Mouse (Mus musculus): ENCODE data around the gene Hmga2.

Hmga2 gene

DNA sequence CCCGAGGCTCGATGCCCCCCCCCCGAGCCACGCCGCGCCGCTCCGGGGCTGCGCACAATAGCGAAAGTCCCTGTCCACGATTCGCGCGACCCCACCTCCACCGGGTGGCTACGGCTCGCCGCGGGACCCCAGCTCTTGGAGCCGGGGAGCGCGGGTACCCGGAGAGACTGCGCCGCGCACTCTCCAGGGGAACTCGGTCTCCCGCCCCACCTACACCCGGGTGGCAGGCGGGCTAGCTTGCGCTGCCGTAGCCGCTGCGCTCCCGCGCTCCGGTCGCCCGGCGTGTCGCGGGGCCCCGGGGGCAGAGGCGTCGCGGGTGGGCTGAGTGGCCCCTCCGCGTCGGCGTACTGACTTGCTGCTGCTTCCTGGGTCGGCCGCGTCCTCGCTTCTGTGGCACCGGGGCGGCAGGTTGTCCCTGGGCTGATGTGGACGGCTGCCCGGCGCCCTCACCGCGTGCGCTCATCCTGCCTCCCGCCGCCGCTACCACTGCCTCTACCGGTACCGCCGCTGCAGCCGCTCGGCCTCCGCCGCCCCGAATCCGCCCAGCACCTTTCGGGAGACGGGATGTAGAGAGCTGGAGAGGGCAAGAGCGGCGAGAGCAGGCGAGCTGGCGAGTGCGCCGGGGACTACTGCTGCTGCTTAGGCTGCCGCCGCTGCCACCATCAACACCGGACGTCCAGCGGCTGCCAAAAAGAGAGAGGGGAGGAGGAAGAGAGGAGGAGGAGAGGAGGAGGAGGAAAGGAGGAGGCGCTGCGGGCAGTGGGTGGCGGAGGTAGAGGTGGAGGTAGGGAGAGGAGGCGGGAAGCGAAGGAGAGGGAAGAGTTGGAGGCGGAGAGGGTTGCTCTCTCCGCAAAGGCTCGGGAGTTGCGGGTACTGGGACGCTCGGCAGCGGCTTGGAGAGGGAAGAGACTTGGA is at the start of gene Hmga2:
Hmga2 (minus strand) TSS at position 869 of the 915 bp plus-strand sequence.
- peak; percentile 84 for DNase-seq (ENCODE audit: low read depth, low spot score)

DNA sequence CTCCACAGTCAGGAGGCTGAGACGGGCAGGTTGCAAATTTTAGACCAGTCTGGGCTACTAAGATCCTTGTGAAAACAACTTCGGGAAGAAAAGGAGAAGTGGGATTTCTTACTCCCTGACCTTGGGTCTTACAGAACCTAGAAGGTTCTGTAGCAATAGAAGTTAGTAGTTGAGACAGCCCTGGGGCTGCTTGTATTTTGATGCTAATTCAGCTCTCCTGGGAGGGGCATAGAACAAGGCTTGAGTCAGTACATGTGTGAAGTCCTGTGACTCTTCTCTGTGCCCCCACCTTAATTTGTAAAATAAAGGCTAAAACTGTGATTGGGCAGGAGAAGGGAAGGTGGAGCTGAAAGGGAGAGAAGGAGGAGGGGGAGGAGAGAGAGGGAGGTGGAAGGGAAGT is 46.7 kb upstream of the Hmga2 start:
- peak; percentile 99 for DNase-seq (ENCODE audit: low read depth, low spot score)

- DNase-seq (ENCODE audit: low read depth, low spot score) = peak; percentile 94
Observed at GRCm38 (mm10) chr10:120521912-120522575, 45.8 kb upstream of the Hmga2 start.

- no peak for DNase-seq (ENCODE audit: low read depth, low spot score)
Observed at GRCm38 (mm10) chr10:120516311-120516710, 40.0 kb upstream of the Hmga2 start.

GRCm38 (mm10) chr10:120513721-120514120 is 37.5 kb upstream of the Hmga2 start:
- DNase-seq (ENCODE audit: low read depth, low spot score) = no peak

- no peak for DNase-seq (ENCODE audit: low read depth, low spot score)
Observed at GRCm38 (mm10) chr10:120512946-120513345, 36.7 kb upstream of the Hmga2 start.

GRCm38 (mm10) chr10:120512121-120512520 is 35.9 kb upstream of the Hmga2 start:
- no peak for DNase-seq (ENCODE audit: low read depth, low spot score)

GRCm38 (mm10) chr10:120503959-120504358 is 27.7 kb upstream of the Hmga2 start:
- no peak for DNase-seq (ENCODE audit: low read depth, low spot score)

DNA sequence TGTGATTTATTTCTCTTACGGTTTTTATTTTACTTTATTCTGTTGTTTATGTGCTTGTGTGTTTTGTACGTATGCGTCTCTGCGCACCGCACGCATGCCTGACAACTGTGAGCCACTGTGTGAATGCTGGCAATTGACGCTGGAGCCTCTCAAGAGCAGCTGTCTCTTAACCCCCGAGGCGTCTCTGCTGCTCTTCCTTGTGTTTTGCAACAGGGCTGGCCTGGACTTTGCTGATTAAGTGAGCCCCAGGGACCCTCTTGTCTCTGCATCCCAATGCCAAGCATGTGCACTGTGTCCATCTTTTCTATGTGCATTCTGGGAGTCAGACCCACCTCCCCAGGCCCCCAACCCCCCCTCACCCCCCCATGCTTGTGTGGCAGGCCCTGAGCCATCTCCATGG is 24.5 kb upstream of the Hmga2 start:
- DNase-seq (ENCODE audit: low read depth, low spot score) = no peak

GRCm38 (mm10) chr10:120498086-120498485 is 21.8 kb upstream of the Hmga2 start:
- peak; percentile 22 for DNase-seq (ENCODE audit: low read depth, low spot score)

DNA sequence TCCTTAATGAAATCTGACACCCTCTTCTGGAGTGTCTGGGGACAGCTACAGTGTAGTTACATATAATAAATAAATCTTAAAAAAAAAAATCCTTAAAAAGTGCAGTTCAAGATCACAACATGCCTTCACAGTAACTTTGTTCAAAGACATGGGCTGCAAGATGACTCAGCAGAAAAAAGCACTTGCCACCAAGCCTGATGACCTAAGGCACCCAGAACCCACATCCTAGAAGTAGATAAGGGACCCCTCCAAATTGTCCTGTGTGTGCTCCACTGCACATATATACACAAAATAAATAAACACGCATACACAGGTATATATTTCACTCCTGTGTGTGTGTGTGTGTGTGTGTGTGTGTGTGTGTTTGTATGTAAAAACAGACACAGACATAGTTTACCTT is 18.4 kb upstream of the Hmga2 start:
- DNase-seq (ENCODE audit: low read depth, low spot score) = no peak

- DNase-seq (ENCODE audit: low read depth, low spot score) = no peak
Observed at GRCm38 (mm10) chr10:120491477-120491876, 15.2 kb upstream of the Hmga2 start.

DNA sequence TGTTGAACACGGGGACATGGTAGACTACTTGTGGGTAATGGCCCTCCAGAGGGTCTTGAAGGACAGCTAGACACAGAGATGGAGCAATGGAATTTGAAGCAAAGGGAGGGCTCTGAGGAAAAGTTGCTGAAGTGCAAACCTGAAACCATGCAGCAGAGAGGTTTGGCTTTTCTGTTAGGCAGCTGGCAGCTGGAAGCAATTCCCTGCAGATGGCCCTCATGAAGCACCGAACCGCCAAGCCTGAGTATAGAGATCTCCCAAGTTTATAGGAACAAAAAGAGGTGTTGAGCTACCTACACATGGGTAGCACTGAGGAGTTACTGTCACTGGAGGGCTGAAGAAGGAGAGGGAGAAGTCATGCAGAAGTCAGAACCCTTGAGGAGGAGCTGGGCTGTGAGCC is 13.3 kb upstream of the Hmga2 start:
- DNase-seq (ENCODE audit: low read depth, low spot score) = no peak

GRCm38 (mm10) chr10:120488526-120488925 is 12.3 kb upstream of the Hmga2 start:
- DNase-seq (ENCODE audit: low read depth, low spot score) = peak; percentile 69

DNA sequence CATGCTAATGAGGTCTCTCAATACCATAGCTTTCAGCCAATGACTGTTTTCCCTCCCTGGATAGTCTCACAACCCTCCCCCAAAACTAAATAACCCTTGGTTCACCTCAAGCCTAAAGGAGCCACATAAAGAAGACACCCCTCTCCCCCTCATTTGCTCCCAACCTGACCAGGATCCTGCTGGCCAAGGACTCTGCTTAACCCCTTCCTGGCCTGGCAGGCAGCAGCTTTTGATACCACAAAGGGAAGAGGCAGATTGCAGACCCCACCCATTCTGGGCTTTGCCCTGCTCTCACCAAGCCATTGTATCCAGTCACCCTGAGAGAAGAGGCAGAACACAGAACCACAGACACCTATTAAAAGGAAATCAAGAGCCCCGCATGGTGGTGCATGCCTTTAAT is 11.6 kb upstream of the Hmga2 start:
- peak; percentile 53 for DNase-seq (ENCODE audit: low read depth, low spot score)

DNA sequence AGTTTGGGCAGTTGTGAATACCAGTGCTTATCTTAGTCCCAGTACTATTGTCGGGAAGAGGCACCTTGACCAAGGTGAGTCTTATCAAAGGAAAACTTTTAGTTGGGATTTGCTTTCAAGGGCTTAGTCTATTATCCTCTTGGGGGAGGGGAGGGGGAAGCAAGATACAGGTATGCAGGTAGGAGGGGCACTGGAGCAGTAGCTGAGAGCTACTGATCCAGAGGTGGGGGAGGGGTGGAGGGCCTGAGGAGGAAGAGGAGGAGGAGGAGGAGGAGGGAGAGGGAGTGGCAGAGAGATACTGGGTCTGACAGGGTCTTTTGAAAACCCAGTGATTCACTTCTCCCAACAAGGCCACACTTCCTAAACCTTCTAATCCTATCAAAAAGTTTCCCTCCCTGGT is 9.2 kb upstream of the Hmga2 start:
- peak; percentile 81 for DNase-seq (ENCODE audit: low read depth, low spot score)

DNA sequence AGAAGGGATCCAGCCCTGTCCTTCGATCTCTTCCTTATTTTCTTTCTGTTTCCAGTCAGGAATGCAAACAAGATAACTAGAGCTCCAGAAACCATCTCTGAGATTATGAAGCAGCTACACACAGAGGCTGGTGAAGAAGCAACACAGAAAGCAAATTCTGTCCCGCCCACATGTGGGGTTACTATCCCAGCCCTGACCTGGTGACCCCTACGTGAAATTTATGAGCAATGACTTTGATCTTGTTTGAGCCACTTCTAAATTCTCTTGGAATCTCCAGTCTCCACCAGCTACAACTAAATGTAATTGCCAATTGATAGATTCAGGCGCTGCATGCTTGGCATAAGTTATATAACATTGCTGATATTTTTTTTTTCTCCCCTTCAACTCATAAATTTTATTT is 7.9 kb upstream of the Hmga2 start:
- DNase-seq (ENCODE audit: low read depth, low spot score) = no peak

GRCm38 (mm10) chr10:120478164-120478563 is 1.9 kb upstream of the Hmga2 start:
- DNase-seq (ENCODE audit: low read depth, low spot score) = peak; percentile 38

DNA sequence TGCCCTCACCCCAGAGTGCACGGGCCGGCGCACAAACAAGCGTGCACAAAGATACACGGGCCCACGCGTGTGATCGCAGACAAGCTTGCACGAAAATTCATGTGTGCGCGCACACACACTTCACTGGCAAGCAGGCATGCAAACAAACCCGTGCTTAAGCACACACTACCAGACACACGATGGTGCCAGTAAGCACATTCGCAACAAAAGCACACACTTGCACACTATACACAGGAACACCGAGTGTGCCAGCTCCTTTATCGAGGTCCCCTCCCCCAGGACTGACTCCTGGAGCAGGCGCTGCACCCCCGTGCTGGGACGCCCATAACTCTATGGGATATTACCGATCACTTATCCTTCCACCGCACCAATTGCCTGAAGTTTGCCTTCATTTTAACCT is 1.2 kb upstream of the Hmga2 start:
- peak; percentile 28 for DNase-seq (ENCODE audit: low read depth, low spot score)

DNA sequence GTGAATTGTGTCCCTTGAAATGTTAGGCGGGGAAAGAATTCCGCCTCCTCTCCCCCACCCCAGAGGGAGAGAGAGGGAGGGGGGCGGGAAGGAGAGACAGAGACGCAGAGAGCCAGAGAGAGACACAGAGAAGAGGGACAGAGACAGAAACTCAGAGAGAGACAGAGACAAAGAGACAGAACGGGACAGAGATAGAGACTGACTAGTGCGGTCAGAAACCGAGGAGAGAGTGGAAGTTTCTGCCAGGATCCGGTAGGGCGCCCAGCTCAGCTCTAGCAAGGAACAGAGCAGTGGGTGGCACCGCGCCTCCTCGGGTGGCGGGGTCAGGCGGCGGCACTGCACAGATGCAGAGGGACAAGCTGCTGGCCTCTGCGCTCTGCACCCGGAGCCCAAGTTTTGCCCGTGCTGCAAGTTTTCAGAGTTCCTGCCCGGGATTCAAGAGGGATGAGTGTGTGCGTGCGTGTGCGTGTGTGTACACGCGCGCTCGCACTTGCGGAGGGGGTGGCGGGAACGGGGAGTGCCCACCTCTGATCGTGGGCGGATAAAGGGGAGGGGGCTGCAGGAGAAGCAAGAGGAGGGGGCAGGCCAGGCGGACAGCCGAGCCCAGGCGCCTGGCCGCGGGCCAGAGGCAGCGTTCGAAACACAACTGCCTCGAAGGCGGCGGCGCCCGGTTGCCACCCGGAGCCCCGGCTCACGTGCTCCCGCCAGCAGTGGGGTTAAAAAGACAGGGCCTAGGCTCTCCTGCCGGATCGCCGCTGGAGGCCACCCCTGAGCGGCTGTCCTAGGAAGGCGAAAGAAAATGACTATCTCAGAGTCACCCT is 457 bp upstream of the Hmga2 start:
- DNase-seq (ENCODE audit: low read depth, low spot score) = peak; percentile 53

GRCm38 (mm10) chr10:120475041-120475541 is 1.2 kb downstream of the Hmga2 start:
- peak; percentile 75 for DNase-seq (ENCODE audit: low read depth, low spot score)

DNA sequence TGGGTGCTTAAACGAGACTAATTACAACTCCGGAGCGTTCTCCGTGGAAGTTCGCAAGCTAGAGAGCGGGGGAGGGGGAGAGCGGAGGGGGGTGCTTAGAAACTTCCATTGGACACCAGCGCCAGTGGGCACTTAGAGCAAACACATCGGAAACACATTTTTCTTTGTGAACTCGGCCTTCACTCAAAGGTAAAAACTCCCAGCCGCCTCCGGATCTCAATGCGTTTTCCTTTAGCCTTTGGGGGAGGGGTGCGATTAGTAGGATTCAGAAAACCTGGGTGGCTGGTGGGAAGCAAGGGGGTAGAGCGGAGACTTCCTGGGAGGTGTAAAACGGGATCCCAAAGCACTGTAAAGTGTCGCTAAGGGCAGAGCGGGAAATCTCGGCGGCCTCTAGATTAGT is 2.0 kb downstream of the Hmga2 start:
- DNase-seq (ENCODE audit: low read depth, low spot score) = peak; percentile 80
